Mouse (Mus musculus): ENCODE measurements around the gene Snx17. TPM values are rescaled to one million over a fixed set of nuclear protein-coding genes. Genes with fewer than 3 reads are reported as not detected.

Snx17 gene
- polyA plus RNA-seq (2014; fragmentation: Nextera tagmentation; extraction: Ambion mirVana), result 123 and 125 TPM in 2 replicates

DNA sequence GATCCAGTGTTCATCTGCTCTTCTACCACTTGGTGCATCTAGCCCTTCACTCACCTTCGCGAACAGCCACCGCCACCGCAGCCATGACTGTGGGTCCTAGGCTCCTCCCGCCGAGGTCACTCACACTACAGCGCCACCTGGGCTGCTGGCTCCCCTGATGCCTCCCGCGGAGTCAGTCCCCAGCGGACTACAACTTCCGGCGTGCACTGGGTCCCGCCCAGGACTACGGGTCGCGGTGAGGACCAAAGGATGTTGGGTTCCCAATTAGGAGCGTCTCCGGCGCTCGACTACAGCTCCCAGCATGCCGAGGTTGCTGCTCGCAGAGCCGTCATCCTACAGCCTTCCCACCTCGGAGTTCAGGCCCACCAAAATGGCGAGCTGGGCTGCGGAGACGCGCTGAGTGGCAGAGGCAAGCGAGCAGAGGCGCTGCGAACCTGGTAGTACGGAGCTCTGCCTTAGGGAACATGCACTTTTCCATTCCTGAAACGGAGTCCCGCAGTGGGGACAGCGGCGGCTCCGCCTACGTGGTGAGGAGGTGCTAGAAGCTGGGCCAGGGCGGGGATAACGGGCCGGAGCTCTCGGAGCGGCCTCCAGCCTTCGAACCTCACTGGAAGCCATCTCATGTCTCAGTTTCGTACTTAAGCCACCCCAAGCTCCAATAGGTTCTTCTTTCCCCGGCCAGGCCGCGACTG, at the start of gene Snx17, which contains the start of gene Eif2b4:
Gene Snx17, plus strand, starts transcription at position 289 of the 692 bp plus-strand sequence.
Gene Eif2b4, minus strand, starts transcription at position 492 of the 692 bp plus-strand sequence.
- H3K4me3 ChIP-seq (ENCODE audit: low read depth, low read length), result peak within 1 kb of the TSS; percentile 88
- under 1% methylated on average over 48 of the region's 48 CpGs for WGBS
- H3K27ac ChIP-seq (ENCODE audit: low read length), result peak within 1 kb of the TSS; percentile 80
- peaks cover 14% of the 10 kb centered on the region; the same call in 1 of the 2 replicates for H3K4me1 ChIP-seq (ENCODE audit: control insufficient read depth, insufficient read depth, low read length)
- no peaks in the 10 kb centered on the region for H3K27me3 ChIP-seq (ENCODE audit: control insufficient read depth, insufficient read depth, low read length)
- peak; percentile 95 for ATAC-seq (ENCODE audit: insufficient number of reproducible peaks, insufficient read depth, low FRiP score, low read depth)
- peak within 1 kb of the TSS; percentile 69 for H3K9ac ChIP-seq (replicated peaks; ENCODE audit: low read depth, low read length)
- H3K4me2 ChIP-seq (replicated peaks; ENCODE audit: low read depth, low read length), result peak within 1 kb of the TSS; percentile 78
- H3K9me3 ChIP-seq (ENCODE audit: control insufficient read depth, low read depth, low read length), result no peaks in the 10 kb centered on the region
- H3K36me3 ChIP-seq (ENCODE audit: control insufficient read depth, insufficient read depth, low read length), result peaks cover 58% of the 10 kb centered on the region

- peaks cover 6% of the 10 kb centered on the region for H3K4me1 ChIP-seq (ENCODE audit: control insufficient read depth, insufficient read depth, low read length)
- ATAC-seq (ENCODE audit: insufficient number of reproducible peaks, insufficient read depth, low FRiP score, low read depth), result no peak
- H3K9ac ChIP-seq (replicated peaks; ENCODE audit: low read depth, low read length), result no peak overlapping the region
- no peaks in the 10 kb centered on the region; the same call in none of the 2 replicates for H3K36me3 ChIP-seq (ENCODE audit: control insufficient read depth, insufficient read depth, low read length)
- 93% methylated on average over 4 of the region's 4 CpGs for WGBS
- H3K4me3 ChIP-seq (ENCODE audit: low read depth, low read length), result no peak overlapping the region
- no peaks in the 10 kb centered on the region for H3K27me3 ChIP-seq (ENCODE audit: control insufficient read depth, insufficient read depth, low read length)
- no peak overlapping the region for H3K27ac ChIP-seq (ENCODE audit: low read length)
- H3K4me2 ChIP-seq (replicated peaks; ENCODE audit: low read depth, low read length), result no peak overlapping the region
- H3K9me3 ChIP-seq (ENCODE audit: control insufficient read depth, low read depth, low read length), result no peaks in the 10 kb centered on the region
Observed at GRCm38 (mm10) chr5:31149781-31150180, 43.2 kb upstream of the Snx17 start.

- Histone ChIP-seq H3K4me3 (ENCODE audit: low read depth, low read length) (no peak overlapping the region), H3K4me1 (ENCODE audit: control insufficient read depth, insufficient read depth, low read length) (peaks cover 6% of the 10 kb centered on the region), H3K27me3 (ENCODE audit: control insufficient read depth, insufficient read depth, low read length) (no peaks in the 10 kb centered on the region), H3K4me2 (replicated peaks; ENCODE audit: low read depth, low read length) (no peak overlapping the region), H3K9ac (replicated peaks; ENCODE audit: low read depth, low read length) (no peak overlapping the region), H3K27ac (ENCODE audit: low read length) (no peak overlapping the region), H3K36me3 (ENCODE audit: control insufficient read depth, insufficient read depth, low read length) (peaks cover under 1% of the 10 kb centered on the region), H3K9me3 (ENCODE audit: control insufficient read depth, low read depth, low read length) (no peaks in the 10 kb centered on the region)
- WGBS, result 85% methylated on average over 3 of the region's 3 CpGs
- no peak for ATAC-seq (ENCODE audit: insufficient number of reproducible peaks, insufficient read depth, low FRiP score, low read depth)
Observed at GRCm38 (mm10) chr5:31151746-31152145, 41.3 kb upstream of the Snx17 start.

- Histone ChIP-seq H3K4me2 (replicated peaks; ENCODE audit: low read depth, low read length) (peak overlapping the region; percentile 71), H3K27ac (ENCODE audit: low read length) (no peak overlapping the region; the same call in 1 of the 2 replicates), H3K9ac (replicated peaks; ENCODE audit: low read depth, low read length) (peak overlapping the region; percentile 28), H3K9me3 (ENCODE audit: control insufficient read depth, low read depth, low read length) (no peaks in the 10 kb centered on the region), H3K27me3 (ENCODE audit: control insufficient read depth, insufficient read depth, low read length) (no peaks in the 10 kb centered on the region), H3K4me3 (ENCODE audit: low read depth, low read length) (peak overlapping the region; percentile 49), H3K36me3 (ENCODE audit: control insufficient read depth, insufficient read depth, low read length) (peaks cover 20% of the 10 kb centered on the region), H3K4me1 (ENCODE audit: control insufficient read depth, insufficient read depth, low read length) (peaks cover 6% of the 10 kb centered on the region)
- WGBS, result 32% methylated on average over 6 of the region's 6 CpGs
- 0 out of 2 replicates have a peak, but pooled peaks have one; percentile 3 for ATAC-seq (ENCODE audit: insufficient number of reproducible peaks, insufficient read depth, low FRiP score, low read depth)
Observed at GRCm38 (mm10) chr5:31153516-31154151, 39.4 kb upstream of the Snx17 start.

- Histone ChIP-seq H3K4me3 (ENCODE audit: low read depth, low read length) (peak within 1 kb of the TSS; percentile 49), H3K4me1 (ENCODE audit: control insufficient read depth, insufficient read depth, low read length) (peaks cover 6% of the 10 kb centered on the region), H3K27ac (ENCODE audit: low read length) (peak within 1 kb of the TSS; percentile 12; the same call in 1 of the 2 replicates), H3K4me2 (replicated peaks; ENCODE audit: low read depth, low read length) (peak within 1 kb of the TSS; percentile 71), H3K36me3 (ENCODE audit: control insufficient read depth, insufficient read depth, low read length) (peaks cover 25% of the 10 kb centered on the region), H3K27me3 (ENCODE audit: control insufficient read depth, insufficient read depth, low read length) (no peaks in the 10 kb centered on the region), H3K9ac (replicated peaks; ENCODE audit: low read depth, low read length) (peak within 1 kb of the TSS; percentile 28), H3K9me3 (ENCODE audit: control insufficient read depth, low read depth, low read length) (no peaks in the 10 kb centered on the region)
- under 1% methylated on average over 19 of the region's 19 CpGs for WGBS
- peak; percentile 97 for ATAC-seq (ENCODE audit: insufficient number of reproducible peaks, insufficient read depth, low FRiP score, low read depth)
Observed at GRCm38 (mm10) chr5:31154152-31154553, 38.9 kb upstream of the Snx17 start, which contains the start of gene Mpv17. Gene Mpv17 (minus strand): TSS chr5:31154251.

DNA sequence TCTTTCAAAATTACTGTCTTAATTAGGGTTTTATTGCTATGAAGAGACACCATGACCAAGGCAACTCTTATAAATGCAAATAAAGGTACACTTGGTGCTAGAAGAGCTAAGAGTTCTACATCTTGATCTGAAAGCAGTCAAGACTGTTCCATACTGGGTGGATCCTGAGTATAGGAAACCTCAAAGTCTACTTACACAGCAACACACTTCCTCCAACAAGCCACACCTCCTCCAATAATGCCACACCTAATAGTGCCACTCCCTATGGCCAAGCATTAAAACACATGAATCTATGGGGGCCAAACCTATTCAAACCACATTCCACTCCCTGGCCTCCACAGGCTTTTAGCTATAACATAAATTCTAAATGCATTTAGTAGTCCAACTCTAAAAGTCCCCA, 30.6 kb upstream of the Snx17 start:
- no peak for ATAC-seq (ENCODE audit: insufficient number of reproducible peaks, insufficient read depth, low FRiP score, low read depth)
- no peaks in the 10 kb centered on the region for H3K9me3 ChIP-seq (ENCODE audit: control insufficient read depth, low read depth, low read length)
- no peak overlapping the region for H3K27ac ChIP-seq (ENCODE audit: low read length)
- no peak overlapping the region for H3K9ac ChIP-seq (replicated peaks; ENCODE audit: low read depth, low read length)
- H3K4me2 ChIP-seq (replicated peaks; ENCODE audit: low read depth, low read length), result no peak overlapping the region
- H3K4me1 ChIP-seq (ENCODE audit: control insufficient read depth, insufficient read depth, low read length), result no peaks in the 10 kb centered on the region
- H3K27me3 ChIP-seq (ENCODE audit: control insufficient read depth, insufficient read depth, low read length), result no peaks in the 10 kb centered on the region
- H3K4me3 ChIP-seq (ENCODE audit: low read depth, low read length), result no peak overlapping the region
- peaks cover 71% of the 10 kb centered on the region for H3K36me3 ChIP-seq (ENCODE audit: control insufficient read depth, insufficient read depth, low read length)

- WGBS, result 92% methylated on average over 1 of the region's 1 CpGs
- Histone ChIP-seq H3K9ac (replicated peaks; ENCODE audit: low read depth, low read length) (no peak overlapping the region), H3K4me3 (ENCODE audit: low read depth, low read length) (no peak overlapping the region), H3K27ac (ENCODE audit: low read length) (no peak overlapping the region), H3K4me1 (ENCODE audit: control insufficient read depth, insufficient read depth, low read length) (no peaks in the 10 kb centered on the region), H3K27me3 (ENCODE audit: control insufficient read depth, insufficient read depth, low read length) (no peaks in the 10 kb centered on the region), H3K36me3 (ENCODE audit: control insufficient read depth, insufficient read depth, low read length) (peaks cover 69% of the 10 kb centered on the region), H3K9me3 (ENCODE audit: control insufficient read depth, low read depth, low read length) (no peaks in the 10 kb centered on the region), H3K4me2 (replicated peaks; ENCODE audit: low read depth, low read length) (no peak overlapping the region)
- ATAC-seq (ENCODE audit: insufficient number of reproducible peaks, insufficient read depth, low FRiP score, low read depth), result no peak
Observed at GRCm38 (mm10) chr5:31164878-31165277, 28.1 kb upstream of the Snx17 start.

GRCm38 (mm10) chr5:31168630-31169029, 24.4 kb upstream of the Snx17 start:
- Histone ChIP-seq H3K9ac (replicated peaks; ENCODE audit: low read depth, low read length) (no peak overlapping the region), H3K4me3 (ENCODE audit: low read depth, low read length) (no peak overlapping the region), H3K4me1 (ENCODE audit: control insufficient read depth, insufficient read depth, low read length) (no peaks in the 10 kb centered on the region), H3K9me3 (ENCODE audit: control insufficient read depth, low read depth, low read length) (no peaks in the 10 kb centered on the region), H3K27ac (ENCODE audit: low read length) (no peak overlapping the region), H3K4me2 (replicated peaks; ENCODE audit: low read depth, low read length) (no peak overlapping the region), H3K27me3 (ENCODE audit: control insufficient read depth, insufficient read depth, low read length) (no peaks in the 10 kb centered on the region), H3K36me3 (ENCODE audit: control insufficient read depth, insufficient read depth, low read length) (peaks cover 73% of the 10 kb centered on the region)
- WGBS, result 87% methylated on average over 4 of the region's 4 CpGs
- no peak for ATAC-seq (ENCODE audit: insufficient number of reproducible peaks, insufficient read depth, low FRiP score, low read depth)
